Mouse (Mus musculus) kidney, adult 2 months (tissue): ENCODE data around the gene Grk3. TPM values are rescaled to one million over a fixed set of nuclear protein-coding genes. Genes with fewer than 3 reads are reported as not detected.

Experiments
- DNase-seq: peaks from one replicate; pipeline ENCODE4 v3.0.0; 2021
- H3K27ac ChIP-seq: fragments of 200-500 bp; 2 replicates; pipeline ENCODE4 v1.5.1; 2012; ENCODE audit warnings: low read depth, low read length, control low read depth, inconsistent platforms; ENCODE audit not compliant: insufficient read depth
- H3K27me3 ChIP-seq: fragments of 200-500 bp; replicated peaks from 2 replicates; pipeline ENCODE4 v1.6.1; 2012; ENCODE audit warnings: mild to moderate bottlenecking, moderate library complexity, low read length, inconsistent platforms; ENCODE audit not compliant: control insufficient read depth, insufficient read depth
- H3K36me3 ChIP-seq: fragments of 200-500 bp; 2 replicates; pipeline ENCODE4 v1.6.1; 2012; ENCODE audit warnings: mild to moderate bottlenecking, moderate library complexity, low read length, inconsistent platforms; ENCODE audit not compliant: control insufficient read depth, insufficient read depth
- H3K4me1 ChIP-seq: fragments of 200-500 bp; 2 replicates; pipeline ENCODE4 v1.6.1; 2011; ENCODE audit warnings: low read length; ENCODE audit not compliant: control insufficient read depth, insufficient read depth
- H3K4me3 ChIP-seq: fragments of 200-500 bp; 2 replicates; pipeline ENCODE4 v1.5.1; 2011; ENCODE audit warnings: mild to moderate bottlenecking, low read depth, low read length, control low read depth; ENCODE audit not compliant: insufficient read depth
- CTCF ChIP-seq: fragments of 200-500 bp; conservative IDR thresholded peaks from 2 replicates; pipeline ENCODE4 v1.5.1; 2011; ENCODE audit warnings: low read depth, mild to moderate bottlenecking, control low read depth, low read length, moderate library complexity, mixed read lengths; ENCODE audit not compliant: insufficient read depth, insufficient read length
- POLR2A ChIP-seq: fragments of 200-500 bp; IDR thresholded peaks from one replicate; pipeline ENCODE4 v1.6.1; 2011; ENCODE audit warnings: low read depth, low read length, control low read depth
- WGBS: fragments of 180-500 bp; shearing (Covaris S2); methylation state at CpG from one replicate; pipeline ENCODE4 v1.1.7; 2018; 5-methylcytosine and 5-hydroxymethylcytosine counted together
- polyA plus RNA-seq: library from polyadenylated mRNA; depleted of rRNA; stranded (reverse); fragments of >200 nt; gene quantifications from 2 replicates; pipeline ENCODE4 v1.2.3, GENCODE M21; 2012; rRNA removed

The Grk3 gene
- polyA plus RNA-seq, result 5.2 and 5.9 TPM in 2 replicates

DNA sequence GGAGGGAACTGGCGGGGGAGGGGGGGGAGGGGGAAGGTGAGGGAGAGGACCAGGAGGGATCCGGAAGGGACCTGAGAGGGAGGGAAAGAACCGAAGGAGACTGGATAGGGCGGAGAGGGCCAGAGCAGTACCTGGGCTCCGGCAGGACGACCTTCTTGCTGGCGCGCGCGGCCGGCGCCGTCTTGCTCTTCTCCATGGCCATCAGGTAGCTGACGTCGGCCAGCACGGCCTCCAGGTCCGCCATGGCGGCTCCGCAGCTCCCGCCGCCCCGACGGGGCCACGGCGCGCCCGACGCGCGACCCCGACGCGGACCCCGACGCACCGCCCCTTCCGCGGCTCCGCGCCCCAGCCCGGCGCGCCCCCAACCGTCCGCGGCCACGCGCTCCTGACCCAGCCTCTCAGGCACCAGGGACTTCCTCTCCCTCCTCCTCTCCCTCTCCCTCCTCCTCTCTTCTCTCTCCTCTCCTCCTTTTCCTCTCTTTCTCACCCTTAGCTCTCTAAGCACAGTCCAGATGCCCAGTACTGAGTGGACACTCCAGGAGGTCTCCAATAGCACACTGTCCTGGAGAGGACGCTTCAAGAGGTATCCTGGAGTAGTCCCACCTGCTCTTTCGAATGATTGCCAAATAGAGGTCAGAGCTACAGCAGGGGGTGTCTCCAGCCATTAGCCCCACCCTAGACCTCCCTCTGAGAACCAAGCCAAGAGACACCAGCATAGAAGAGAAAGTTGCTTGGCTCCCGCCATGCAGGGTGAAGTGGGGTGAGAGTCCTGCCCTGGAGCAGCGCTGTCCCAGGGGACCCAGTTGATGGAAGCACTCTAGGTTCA is at the start of gene Grk3:
Grk3 (minus strand) TSS at position 556 of the 826 bp plus-strand sequence.
- DNase-seq, result peak; percentile 71
- TF ChIP-seq CTCF (no peak), POLR2A (no peak)
- H3K36me3 ChIP-seq, result no peaks in the 10 kb centered on the region
- peak within 1 kb of the TSS; percentile 78 for H3K27ac ChIP-seq
- no peaks in the 10 kb centered on the region for H3K27me3 ChIP-seq
- 3% methylated on average over 52 of the region's 52 CpGs for WGBS
- H3K4me3 ChIP-seq, result peak within 1 kb of the TSS; percentile 56
- no peaks in the 10 kb centered on the region for H3K4me1 ChIP-seq

GRCm38 (mm10) chr5:113054308-113054707 is 38.7 kb upstream of the Grk3 start:
- no peaks in the 10 kb centered on the region for H3K36me3 ChIP-seq
- 8% methylated on average over 16 of the region's 16 CpGs for WGBS
- DNase-seq, result peak; percentile 69
- no peak overlapping the region for H3K4me3 ChIP-seq
- no peak overlapping the region for H3K27ac ChIP-seq
- no peaks in the 10 kb centered on the region for H3K27me3 ChIP-seq
- H3K4me1 ChIP-seq, result no peaks in the 10 kb centered on the region
- TF ChIP-seq POLR2A (no peak), CTCF (peak; percentile 98)

DNA sequence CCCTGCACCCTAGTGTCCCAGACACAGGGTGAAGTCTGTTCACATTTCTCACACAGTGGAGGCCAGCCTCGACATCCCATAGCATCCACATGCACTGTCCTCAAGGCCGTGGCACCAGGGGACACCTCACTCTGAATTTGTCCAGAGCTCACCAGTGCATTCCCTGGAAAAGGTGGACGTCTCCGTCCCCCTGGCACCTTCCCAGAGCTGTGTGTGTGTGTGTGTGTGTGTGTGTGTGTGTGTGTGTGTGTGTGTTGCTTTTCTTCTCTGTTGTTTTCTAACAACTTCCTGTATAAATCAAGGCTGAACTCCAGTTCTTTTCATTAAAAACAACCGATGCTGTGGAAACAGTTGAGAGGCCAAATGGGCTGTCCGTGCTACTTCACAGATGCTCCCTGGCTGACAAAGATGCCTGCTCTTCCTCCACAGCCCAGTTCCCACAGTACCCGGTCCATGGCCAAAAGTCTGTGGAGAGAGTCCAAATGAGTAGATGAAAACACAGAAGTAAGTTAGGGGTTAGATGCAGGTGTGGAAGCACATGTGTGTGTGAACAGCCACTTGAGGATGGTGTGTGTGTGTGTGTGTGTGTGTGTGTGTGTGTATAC is 35.1 kb upstream of the Grk3 start:
- H3K27ac ChIP-seq, result no peak overlapping the region
- TF ChIP-seq POLR2A (no peak), CTCF (no peak)
- no peaks in the 10 kb centered on the region for H3K36me3 ChIP-seq
- no peak for DNase-seq
- no peak overlapping the region for H3K4me3 ChIP-seq
- no peaks in the 10 kb centered on the region for H3K4me1 ChIP-seq
- no peaks in the 10 kb centered on the region for H3K27me3 ChIP-seq
- WGBS, result 37% methylated on average over 7 of the region's 7 CpGs

DNA sequence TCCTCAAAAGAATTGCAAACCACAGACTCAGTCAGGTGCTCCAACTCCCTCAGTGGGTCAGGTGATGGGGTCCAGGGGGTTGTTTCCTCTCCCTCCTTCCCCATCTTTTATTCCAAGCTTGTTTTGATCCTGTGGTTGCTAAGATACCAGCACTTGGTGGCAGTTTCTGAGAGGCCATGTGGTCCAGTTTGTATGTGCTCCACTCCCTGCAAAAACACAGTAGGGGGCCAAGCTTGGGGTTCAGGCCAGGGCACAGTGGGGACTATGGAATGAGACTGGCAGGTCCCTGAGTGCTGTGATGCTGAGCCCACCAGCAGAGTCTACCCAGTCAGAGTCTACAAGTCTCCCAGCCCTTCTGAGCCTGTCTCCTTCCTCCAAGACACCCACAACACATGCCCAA is 34.3 kb upstream of the Grk3 start:
- TF ChIP-seq POLR2A (no peak), CTCF (no peak)
- Histone ChIP-seq H3K4me1 (no peaks in the 10 kb centered on the region), H3K4me3 (no peak overlapping the region), H3K27me3 (no peaks in the 10 kb centered on the region), H3K27ac (no peak overlapping the region), H3K36me3 (no peaks in the 10 kb centered on the region)
- no peak for DNase-seq

- H3K27me3 ChIP-seq, result no peaks in the 10 kb centered on the region
- 94% methylated on average over 10 of the region's 10 CpGs for WGBS
- TF ChIP-seq CTCF (no peak), POLR2A (no peak)
Observed at GRCm38 (mm10) chr5:113045511-113046273, 30.1 kb upstream of the Grk3 start.

GRCm38 (mm10) chr5:113043531-113043930 is 27.9 kb upstream of the Grk3 start:
- no peak overlapping the region for H3K4me3 ChIP-seq
- H3K27ac ChIP-seq, result no peak overlapping the region
- H3K4me1 ChIP-seq, result no peaks in the 10 kb centered on the region
- WGBS, result 76% methylated on average over 8 of the region's 8 CpGs
- DNase-seq, result no peak
- no peak for TF ChIP-seq POLR2A
- H3K27me3 ChIP-seq, result no peaks in the 10 kb centered on the region
- H3K36me3 ChIP-seq, result no peaks in the 10 kb centered on the region

More at GRCm38 (mm10) chr5:113045511-113046273, 30.1 kb upstream of the Grk3 start:
- no peak overlapping the region for H3K27ac ChIP-seq
- no peaks in the 10 kb centered on the region for H3K36me3 ChIP-seq
- no peak overlapping the region for H3K4me3 ChIP-seq
- no peaks in the 10 kb centered on the region for H3K4me1 ChIP-seq
- DNase-seq, result no peak

GRCm38 (mm10) chr5:113041567-113042071 is 26.0 kb upstream of the Grk3 start:
- 19% methylated on average over 5 of the region's 5 CpGs for WGBS
- DNase-seq, result peak; percentile 52
- Histone ChIP-seq H3K4me3 (no peak overlapping the region), H3K36me3 (no peaks in the 10 kb centered on the region), H3K27me3 (no peaks in the 10 kb centered on the region), H3K4me1 (no peaks in the 10 kb centered on the region), H3K27ac (no peak overlapping the region)
- TF ChIP-seq POLR2A, result no peak
- no peak for TF ChIP-seq CTCF
